Mouse (Mus musculus): ENCODE results near the gene Atp8b4. TPM values are rescaled to one million over a fixed set of nuclear protein-coding genes. Genes with fewer than 3 reads are reported as not detected.

The Atp8b4 gene
- 2.1 and 2.5 TPM in 2 replicates for polyA plus RNA-seq (2012; rRNA removed)

DNA sequence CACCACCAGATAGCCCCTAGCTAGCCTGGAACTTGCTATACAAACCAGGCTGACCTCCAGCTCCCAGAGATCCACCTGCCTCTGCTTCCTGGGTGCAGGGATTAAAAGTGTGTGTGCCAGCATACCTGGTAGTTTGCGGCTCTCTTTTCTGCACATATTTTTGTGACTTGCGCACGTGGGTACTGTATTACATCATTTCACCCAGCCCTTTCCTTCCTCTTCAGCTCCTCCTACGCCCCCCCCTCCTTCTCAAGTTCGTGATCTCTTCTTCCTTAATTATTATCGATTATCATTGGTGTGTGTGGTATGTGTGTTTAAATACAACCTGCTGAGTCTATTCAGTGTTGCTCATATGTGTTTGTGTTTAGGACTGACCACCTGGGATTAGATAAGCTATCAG lies at the start of gene Atp8b4:
TSS of gene Atp8b4 (minus strand) at position 154 of the 400 bp plus-strand sequence.
- no peak for DNase-seq (ENCODE audit: low read depth in 1 of 2, low spot score in 2 of 2)
- TF ChIP-seq CTCF (IDR thresholded peaks at IDR 0.05; ENCODE audit: extremely low read depth, insufficient read depth, insufficient read length, insufficient replicate concordance), result no peak
- no peak for TF ChIP-seq POLR2A (IDR thresholded peaks at IDR 0.05; ENCODE audit: low read depth, low read length)
- H3K27me3 ChIP-seq (ENCODE audit: control insufficient read depth, insufficient read depth, low read length), result no peaks in the 10 kb centered on the region
- H3K36me3 ChIP-seq (ENCODE audit: control insufficient read depth, insufficient read depth, low read length), result no peaks in the 10 kb centered on the region
- H3K27ac ChIP-seq (ENCODE audit: insufficient read depth, low read length), result peak within 1 kb of the TSS; percentile 91
- WGBS, result 15% methylated on average over 6 of the region's 6 CpGs
- peak within 1 kb of the TSS; percentile 62 for H3K4me3 ChIP-seq (ENCODE audit: extremely low read depth, insufficient read depth, insufficient read length)
- peaks cover 16% of the 10 kb centered on the region; the same call in 1 of the 2 replicates for H3K4me1 ChIP-seq (ENCODE audit: control insufficient read depth, insufficient read depth, insufficient read length)

DNA sequence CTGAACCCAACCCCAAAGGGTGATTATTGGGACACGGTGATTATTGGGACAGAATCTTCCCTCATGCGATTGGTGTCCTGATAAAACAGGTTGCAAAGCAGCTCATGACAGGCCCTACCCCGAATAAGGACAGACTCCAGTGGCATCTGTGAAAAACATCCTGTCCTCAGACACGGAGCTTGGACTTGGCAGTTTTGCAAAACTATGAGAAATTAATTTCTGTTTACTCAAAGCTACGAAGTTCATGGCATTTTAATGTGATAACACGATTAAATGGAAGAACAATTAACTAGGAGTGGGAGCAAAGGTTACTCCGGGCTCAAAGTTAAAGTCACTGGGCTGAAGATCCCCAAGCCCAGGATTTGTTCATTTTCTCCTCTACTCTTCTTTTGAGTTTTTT lies 49.2 kb upstream of the Atp8b4 start:
- Histone ChIP-seq H3K4me1 (ENCODE audit: control insufficient read depth, insufficient read depth, insufficient read length) (peaks cover 8% of the 10 kb centered on the region), H3K27ac (ENCODE audit: insufficient read depth, low read length) (no peak overlapping the region), H3K4me3 (ENCODE audit: extremely low read depth, insufficient read depth, insufficient read length) (no peak overlapping the region), H3K36me3 (ENCODE audit: control insufficient read depth, insufficient read depth, low read length) (no peaks in the 10 kb centered on the region), H3K27me3 (ENCODE audit: control insufficient read depth, insufficient read depth, low read length) (peaks cover 5% of the 10 kb centered on the region; the same call in 1 of the 2 replicates)
- no peak for DNase-seq (ENCODE audit: low read depth in 1 of 2, low spot score in 2 of 2)
- WGBS, result 76% methylated on average over 7 of the region's 7 CpGs
- TF ChIP-seq CTCF (IDR thresholded peaks at IDR 0.05; ENCODE audit: extremely low read depth, insufficient read depth, insufficient read length, insufficient replicate concordance), result no peak
- no peak for TF ChIP-seq POLR2A (IDR thresholded peaks at IDR 0.05; ENCODE audit: low read depth, low read length)

DNA sequence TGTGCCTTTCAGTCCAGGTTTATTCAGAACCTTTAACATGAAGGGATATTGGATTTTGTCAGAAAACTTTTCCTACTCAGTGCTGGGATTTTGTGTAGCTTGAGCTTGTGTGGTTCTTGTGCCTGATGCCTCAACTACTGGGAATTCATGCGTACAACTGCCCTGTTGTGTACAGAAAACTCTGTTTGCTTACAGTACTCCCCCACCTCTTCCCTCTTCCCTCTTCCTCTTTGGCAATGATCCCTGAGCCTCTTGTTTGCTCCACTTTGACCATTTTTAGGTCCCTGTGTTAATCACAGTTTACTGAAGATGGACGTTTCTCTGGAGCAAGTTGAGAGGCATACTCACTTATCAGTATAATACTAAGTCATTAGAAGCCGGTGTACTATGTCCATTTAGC lies 45.9 kb upstream of the Atp8b4 start:
- TF ChIP-seq POLR2A (IDR thresholded peaks at IDR 0.05; ENCODE audit: low read depth, low read length) (no peak), CTCF (IDR thresholded peaks at IDR 0.05; ENCODE audit: extremely low read depth, insufficient read depth, insufficient read length, insufficient replicate concordance) (no peak)
- no peaks in the 10 kb centered on the region for H3K27me3 ChIP-seq (ENCODE audit: control insufficient read depth, insufficient read depth, low read length)
- no peak for DNase-seq (ENCODE audit: low read depth in 1 of 2, low spot score in 2 of 2)
- H3K4me3 ChIP-seq (ENCODE audit: extremely low read depth, insufficient read depth, insufficient read length), result no peak overlapping the region
- no peak overlapping the region for H3K27ac ChIP-seq (ENCODE audit: insufficient read depth, low read length)
- WGBS, result 83% methylated on average over 3 of the region's 3 CpGs
- no peaks in the 10 kb centered on the region for H3K36me3 ChIP-seq (ENCODE audit: control insufficient read depth, insufficient read depth, low read length)
- H3K4me1 ChIP-seq (ENCODE audit: control insufficient read depth, insufficient read depth, insufficient read length), result no peaks in the 10 kb centered on the region

DNA sequence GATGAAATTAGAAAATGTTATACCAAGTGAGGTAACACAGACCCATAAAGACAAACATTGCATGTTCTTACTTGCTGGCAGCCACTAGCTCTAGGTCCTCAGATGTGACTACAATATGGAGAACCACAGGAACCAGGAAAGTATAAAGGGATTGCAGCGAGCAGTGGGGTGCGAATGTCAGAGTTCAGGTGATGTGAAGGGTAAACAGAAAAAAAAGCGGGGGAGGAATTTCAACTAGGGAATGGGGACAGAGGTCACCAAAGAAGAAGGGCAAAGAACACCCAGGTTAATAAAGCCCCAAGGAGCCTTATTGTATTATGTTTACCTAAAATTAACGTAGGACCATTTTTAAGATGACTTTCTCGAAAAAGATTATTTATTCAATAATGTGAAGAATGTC lies 44.8 kb upstream of the Atp8b4 start:
- Histone ChIP-seq H3K4me3 (ENCODE audit: extremely low read depth, insufficient read depth, insufficient read length) (no peak overlapping the region), H3K4me1 (ENCODE audit: control insufficient read depth, insufficient read depth, insufficient read length) (no peaks in the 10 kb centered on the region), H3K27ac (ENCODE audit: insufficient read depth, low read length) (no peak overlapping the region), H3K36me3 (ENCODE audit: control insufficient read depth, insufficient read depth, low read length) (no peaks in the 10 kb centered on the region), H3K27me3 (ENCODE audit: control insufficient read depth, insufficient read depth, low read length) (no peaks in the 10 kb centered on the region)
- 91% methylated on average over 5 of the region's 5 CpGs for WGBS
- DNase-seq (ENCODE audit: low read depth in 1 of 2, low spot score in 2 of 2), result no peak
- TF ChIP-seq POLR2A (IDR thresholded peaks at IDR 0.05; ENCODE audit: low read depth, low read length), result no peak
- no peak for TF ChIP-seq CTCF (IDR thresholded peaks at IDR 0.05; ENCODE audit: extremely low read depth, insufficient read depth, insufficient read length, insufficient replicate concordance)

DNA sequence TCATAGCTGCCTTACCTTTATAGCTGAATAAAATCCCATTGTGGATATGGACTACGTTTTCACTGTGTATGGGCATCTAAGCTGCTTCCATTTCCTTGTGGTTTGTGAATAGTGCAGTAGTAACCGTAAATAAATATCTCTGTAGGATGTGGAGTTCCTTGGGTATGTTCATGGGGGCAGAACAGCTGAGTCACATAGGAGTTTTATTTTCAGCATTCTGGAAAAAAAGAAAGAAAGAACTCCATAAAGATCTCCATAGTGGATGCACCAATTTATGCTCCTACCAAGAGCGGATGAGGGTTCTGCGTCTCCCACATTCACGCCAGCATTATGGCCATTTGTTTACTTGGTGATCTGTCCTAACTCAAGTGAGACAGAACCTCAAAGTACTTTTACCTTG lies 41.7 kb upstream of the Atp8b4 start:
- H3K4me3 ChIP-seq (ENCODE audit: extremely low read depth, insufficient read depth, insufficient read length), result no peak overlapping the region
- 80% methylated on average over 5 of the region's 5 CpGs for WGBS
- no peak overlapping the region for H3K27ac ChIP-seq (ENCODE audit: insufficient read depth, low read length)
- no peaks in the 10 kb centered on the region for H3K27me3 ChIP-seq (ENCODE audit: control insufficient read depth, insufficient read depth, low read length)
- TF ChIP-seq POLR2A (IDR thresholded peaks at IDR 0.05; ENCODE audit: low read depth, low read length), result no peak
- TF ChIP-seq CTCF (IDR thresholded peaks at IDR 0.05; ENCODE audit: extremely low read depth, insufficient read depth, insufficient read length, insufficient replicate concordance), result no peak
- DNase-seq (ENCODE audit: low read depth in 1 of 2, low spot score in 2 of 2), result no peak
- no peaks in the 10 kb centered on the region for H3K4me1 ChIP-seq (ENCODE audit: control insufficient read depth, insufficient read depth, insufficient read length)
- H3K36me3 ChIP-seq (ENCODE audit: control insufficient read depth, insufficient read depth, low read length), result no peaks in the 10 kb centered on the region

DNA sequence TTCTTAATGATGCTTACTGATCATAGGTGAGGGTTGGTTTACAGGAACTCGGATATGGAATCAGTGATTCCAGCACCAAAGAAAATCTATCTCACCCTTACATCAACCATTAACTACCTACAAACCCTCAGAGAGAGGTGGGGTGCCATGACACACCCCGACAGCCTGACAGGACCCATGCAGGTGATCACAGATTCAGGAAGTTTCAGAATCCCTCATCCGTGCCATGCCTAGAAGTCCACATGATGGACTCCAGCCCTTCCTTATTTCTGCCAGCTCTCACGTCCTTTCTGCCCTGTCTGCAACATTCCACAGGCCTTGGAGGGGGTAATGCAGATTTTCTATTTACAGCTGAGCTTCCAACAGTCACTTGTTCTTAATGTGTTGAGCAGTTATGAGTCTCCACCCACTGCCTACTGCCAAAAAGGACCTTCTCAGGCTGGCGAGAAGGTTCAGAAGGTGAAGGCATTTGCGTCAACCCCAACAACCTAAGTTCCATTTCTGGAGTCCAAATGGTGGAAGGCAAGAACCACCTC lies 40.0 kb upstream of the Atp8b4 start:
- H3K4me1 ChIP-seq (ENCODE audit: control insufficient read depth, insufficient read depth, insufficient read length), result no peaks in the 10 kb centered on the region
- no peak overlapping the region for H3K27ac ChIP-seq (ENCODE audit: insufficient read depth, low read length)
- WGBS, result 86% methylated on average over 6 of the region's 6 CpGs
- H3K36me3 ChIP-seq (ENCODE audit: control insufficient read depth, insufficient read depth, low read length), result no peaks in the 10 kb centered on the region
- TF ChIP-seq POLR2A (IDR thresholded peaks at IDR 0.05; ENCODE audit: low read depth, low read length) (no peak), CTCF (IDR thresholded peaks at IDR 0.05; ENCODE audit: extremely low read depth, insufficient read depth, insufficient read length, insufficient replicate concordance) (no peak)
- no peak overlapping the region for H3K4me3 ChIP-seq (ENCODE audit: extremely low read depth, insufficient read depth, insufficient read length)
- H3K27me3 ChIP-seq (ENCODE audit: control insufficient read depth, insufficient read depth, low read length), result no peaks in the 10 kb centered on the region
- DNase-seq (ENCODE audit: low read depth in 1 of 2, low spot score in 2 of 2), result no peak

DNA sequence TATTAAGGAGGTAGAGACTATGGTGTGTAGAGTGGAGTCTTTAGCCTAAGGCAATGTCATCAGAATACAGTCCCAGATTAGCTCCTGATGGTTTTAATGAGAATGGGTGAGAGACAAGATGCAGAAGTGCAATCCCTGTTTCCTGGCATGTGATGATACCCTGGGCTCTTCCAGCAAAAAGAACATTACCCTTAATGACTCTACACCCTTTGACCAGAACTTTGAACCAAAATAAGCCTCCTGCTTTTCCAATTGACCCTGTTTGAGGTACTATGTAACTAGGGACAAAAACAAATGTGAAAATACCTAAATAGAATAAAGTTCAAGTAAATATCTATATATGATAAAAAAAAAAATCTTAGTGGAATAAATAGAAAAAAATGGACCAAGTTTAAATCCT lies 37.2 kb upstream of the Atp8b4 start:
- no peaks in the 10 kb centered on the region for H3K27me3 ChIP-seq (ENCODE audit: control insufficient read depth, insufficient read depth, low read length)
- H3K27ac ChIP-seq (ENCODE audit: insufficient read depth, low read length), result no peak overlapping the region
- H3K4me1 ChIP-seq (ENCODE audit: control insufficient read depth, insufficient read depth, insufficient read length), result no peaks in the 10 kb centered on the region
- TF ChIP-seq POLR2A (IDR thresholded peaks at IDR 0.05; ENCODE audit: low read depth, low read length) (no peak), CTCF (IDR thresholded peaks at IDR 0.05; ENCODE audit: extremely low read depth, insufficient read depth, insufficient read length, insufficient replicate concordance) (no peak)
- DNase-seq (ENCODE audit: low read depth in 1 of 2, low spot score in 2 of 2), result no peak
- H3K36me3 ChIP-seq (ENCODE audit: control insufficient read depth, insufficient read depth, low read length), result no peaks in the 10 kb centered on the region
- no peak overlapping the region for H3K4me3 ChIP-seq (ENCODE audit: extremely low read depth, insufficient read depth, insufficient read length)

All from spleen, adult 2 months (tissue).